Mouse (Mus musculus): ENCODE measurements at regions not wholly inside any gene's neighbourhood (a gene's known extent, or its start where the extent isn't known, plus 50 kb on each side); places are given as distances from the start of the nearest gene placed in this dataset.

- WGBS: 71% methylated on average over 2 of the region's 2 CpGs
- DNase-seq (ENCODE audit: low spot score): no peak
Measured at GRCm38 (mm10) chr13:25932365-25932764, 662.1 kb upstream of the Nrsn1 start.

GRCm38 (mm10) chr13:25925685-25926084, 655.4 kb upstream of the Nrsn1 start:
- no peaks in the 10 kb centered on the region for H3K9me3 ChIP-seq (ENCODE audit: control insufficient read depth, low read length)
- ATAC-seq (replicated peaks; ENCODE audit: low FRiP score, low TSS enrichment, low read depth) (no peak), DNase-seq (ENCODE audit: low spot score) (no peak)
- H3K27me3 ChIP-seq (replicated peaks; ENCODE audit: control insufficient read depth, insufficient read depth, low read length): no peaks in the 10 kb centered on the region
- no peaks in the 10 kb centered on the region for H3K4me1 ChIP-seq (replicated peaks; ENCODE audit: control insufficient read depth, insufficient read depth, low read length)
- no peak overlapping the region for H3K4me3 ChIP-seq (ENCODE audit: low read depth, low read length)
- H3K9ac ChIP-seq (ENCODE audit: low read length): no peak overlapping the region
- H3K36me3 ChIP-seq (ENCODE audit: control insufficient read depth, insufficient read depth, low read length): no peaks in the 10 kb centered on the region
- no peak overlapping the region for H3K27ac ChIP-seq (ENCODE audit: low read depth)
- 82% methylated on average over 5 of the region's 5 CpGs for WGBS
- H3K4me2 ChIP-seq (ENCODE audit: low read length): no peak overlapping the region

More at GRCm38 (mm10) chr13:25932365-25932764, 662.1 kb upstream of the Nrsn1 start:
- no peak overlapping the region for H3K9ac ChIP-seq (ENCODE audit: low read length)
- no peak for ATAC-seq (replicated peaks; ENCODE audit: low FRiP score, low TSS enrichment, low read depth)
- no peaks in the 10 kb centered on the region for H3K9me3 ChIP-seq (ENCODE audit: control insufficient read depth, low read length)
- peaks cover 16% of the 10 kb centered on the region for H3K4me1 ChIP-seq (replicated peaks; ENCODE audit: control insufficient read depth, insufficient read depth, low read length)
- no peak overlapping the region for H3K4me2 ChIP-seq (ENCODE audit: low read length)
- H3K27me3 ChIP-seq (replicated peaks; ENCODE audit: control insufficient read depth, insufficient read depth, low read length): no peaks in the 10 kb centered on the region
- no peaks in the 10 kb centered on the region for H3K36me3 ChIP-seq (ENCODE audit: control insufficient read depth, insufficient read depth, low read length)
- H3K4me3 ChIP-seq (ENCODE audit: low read depth, low read length): no peak overlapping the region
- no peak overlapping the region for H3K27ac ChIP-seq (ENCODE audit: low read depth)

- Histone ChIP-seq H3K9ac (ENCODE audit: low read length) (no peak overlapping the region), H3K27me3 (replicated peaks; ENCODE audit: control insufficient read depth, insufficient read depth, low read length) (no peaks in the 10 kb centered on the region), H3K9me3 (ENCODE audit: control insufficient read depth, low read length) (no peaks in the 10 kb centered on the region), H3K4me1 (replicated peaks; ENCODE audit: control insufficient read depth, insufficient read depth, low read length) (no peaks in the 10 kb centered on the region), H3K36me3 (ENCODE audit: control insufficient read depth, insufficient read depth, low read length) (no peaks in the 10 kb centered on the region), H3K4me3 (ENCODE audit: low read depth, low read length) (no peak overlapping the region), H3K27ac (ENCODE audit: low read depth) (no peak overlapping the region), H3K4me2 (ENCODE audit: low read length) (no peak overlapping the region)
- whole genome bisulfite sequencing: 91% methylated on average over 5 of the region's 5 CpGs
- ATAC-seq (replicated peaks; ENCODE audit: low FRiP score, low TSS enrichment, low read depth): no peak
- DNase-seq (ENCODE audit: low spot score): no peak
Measured at GRCm38 (mm10) chr13:25899871-25900270, 629.6 kb upstream of the Nrsn1 start.

- ATAC-seq (replicated peaks; ENCODE audit: low FRiP score, low TSS enrichment, low read depth) (no peak), DNase-seq (ENCODE audit: low spot score) (no peak)
- no peak overlapping the region for H3K9ac ChIP-seq (ENCODE audit: low read length)
- H3K4me3 ChIP-seq (ENCODE audit: low read depth, low read length): no peak overlapping the region
- H3K9me3 ChIP-seq (ENCODE audit: control insufficient read depth, low read length): no peaks in the 10 kb centered on the region
- 16% methylated on average over 2 of the region's 2 CpGs for WGBS
- H3K27ac ChIP-seq (ENCODE audit: low read depth): no peak overlapping the region
- H3K4me1 ChIP-seq (replicated peaks; ENCODE audit: control insufficient read depth, insufficient read depth, low read length): no peaks in the 10 kb centered on the region
- no peaks in the 10 kb centered on the region for H3K27me3 ChIP-seq (replicated peaks; ENCODE audit: control insufficient read depth, insufficient read depth, low read length)
- no peak overlapping the region for H3K4me2 ChIP-seq (ENCODE audit: low read length)
- no peaks in the 10 kb centered on the region for H3K36me3 ChIP-seq (ENCODE audit: control insufficient read depth, insufficient read depth, low read length)
Measured at GRCm38 (mm10) chr13:25893150-25893549, 622.8 kb upstream of the Nrsn1 start.

GRCm38 (mm10) chr13:25882818-25883217, 612.5 kb upstream of the Nrsn1 start:
- Histone ChIP-seq H3K36me3 (ENCODE audit: control insufficient read depth, insufficient read depth, low read length) (no peaks in the 10 kb centered on the region), H3K4me3 (ENCODE audit: low read depth, low read length) (no peak overlapping the region), H3K4me2 (ENCODE audit: low read length) (no peak overlapping the region), H3K9me3 (ENCODE audit: control insufficient read depth, low read length) (no peaks in the 10 kb centered on the region), H3K9ac (ENCODE audit: low read length) (no peak overlapping the region), H3K27me3 (replicated peaks; ENCODE audit: control insufficient read depth, insufficient read depth, low read length) (no peaks in the 10 kb centered on the region), H3K27ac (ENCODE audit: low read depth) (no peak overlapping the region), H3K4me1 (replicated peaks; ENCODE audit: control insufficient read depth, insufficient read depth, low read length) (no peaks in the 10 kb centered on the region)
- ATAC-seq (replicated peaks; ENCODE audit: low FRiP score, low TSS enrichment, low read depth): no peak
- DNase-seq (ENCODE audit: low spot score): no peak
- WGBS: 75% methylated on average over 4 of the region's 4 CpGs

GRCm38 (mm10) chr13:25868923-25869322, 598.6 kb upstream of the Nrsn1 start:
- no peak for ATAC-seq (replicated peaks; ENCODE audit: low FRiP score, low TSS enrichment, low read depth)
- 85% methylated on average over 1 of the region's 1 CpGs for WGBS

GRCm38 (mm10) chr13:25858207-25858606, 587.9 kb upstream of the Nrsn1 start:
- H3K36me3 ChIP-seq (ENCODE audit: control insufficient read depth, insufficient read depth, low read length): no peaks in the 10 kb centered on the region
- no peaks in the 10 kb centered on the region for H3K27me3 ChIP-seq (replicated peaks; ENCODE audit: control insufficient read depth, insufficient read depth, low read length)

More at GRCm38 (mm10) chr13:25868923-25869322, 598.6 kb upstream of the Nrsn1 start:
- Histone ChIP-seq H3K36me3 (ENCODE audit: control insufficient read depth, insufficient read depth, low read length) (no peaks in the 10 kb centered on the region), H3K9ac (ENCODE audit: low read length) (no peak overlapping the region), H3K9me3 (ENCODE audit: control insufficient read depth, low read length) (no peaks in the 10 kb centered on the region), H3K4me1 (replicated peaks; ENCODE audit: control insufficient read depth, insufficient read depth, low read length) (no peaks in the 10 kb centered on the region; the same call in 1 of the 2 replicates), H3K27ac (ENCODE audit: low read depth) (no peak overlapping the region), H3K4me2 (ENCODE audit: low read length) (no peak overlapping the region), H3K4me3 (ENCODE audit: low read depth, low read length) (no peak overlapping the region), H3K27me3 (replicated peaks; ENCODE audit: control insufficient read depth, insufficient read depth, low read length) (no peaks in the 10 kb centered on the region)
- no peak for DNase-seq (ENCODE audit: low spot score)

GRCm38 (mm10) chr13:25857569-25857968, 587.3 kb upstream of the Nrsn1 start:
- Histone ChIP-seq H3K4me2 (ENCODE audit: low read length) (no peak overlapping the region), H3K27me3 (replicated peaks; ENCODE audit: control insufficient read depth, insufficient read depth, low read length) (no peaks in the 10 kb centered on the region), H3K36me3 (ENCODE audit: control insufficient read depth, insufficient read depth, low read length) (no peaks in the 10 kb centered on the region), H3K9ac (ENCODE audit: low read length) (no peak overlapping the region), H3K27ac (ENCODE audit: low read depth) (no peak overlapping the region), H3K4me3 (ENCODE audit: low read depth, low read length) (no peak overlapping the region), H3K9me3 (ENCODE audit: control insufficient read depth, low read length) (no peaks in the 10 kb centered on the region), H3K4me1 (replicated peaks; ENCODE audit: control insufficient read depth, insufficient read depth, low read length) (0 out of 2 replicates have a peak, but pooled peaks cover 2% of the 10 kb centered on the region)
- DNase-seq (ENCODE audit: low spot score) (no peak), ATAC-seq (replicated peaks; ENCODE audit: low FRiP score, low TSS enrichment, low read depth) (no peak)
- WGBS: 64% methylated on average over 3 of the region's 3 CpGs

More at GRCm38 (mm10) chr13:25858207-25858606, 587.9 kb upstream of the Nrsn1 start:
- ATAC-seq (replicated peaks; ENCODE audit: low FRiP score, low TSS enrichment, low read depth): no peak
- Histone ChIP-seq H3K4me2 (ENCODE audit: low read length) (no peak overlapping the region), H3K9ac (ENCODE audit: low read length) (no peak overlapping the region), H3K27ac (ENCODE audit: low read depth) (no peak overlapping the region), H3K9me3 (ENCODE audit: control insufficient read depth, low read length) (no peaks in the 10 kb centered on the region), H3K4me3 (ENCODE audit: low read depth, low read length) (no peak overlapping the region), H3K4me1 (replicated peaks; ENCODE audit: control insufficient read depth, insufficient read depth, low read length) (0 out of 2 replicates have a peak, but pooled peaks cover 2% of the 10 kb centered on the region)
- DNase-seq (ENCODE audit: low spot score): no peak

- no peak overlapping the region for H3K27ac ChIP-seq (ENCODE audit: low read depth)
- 86% methylated on average over 3 of the region's 3 CpGs for WGBS
- no peak overlapping the region for H3K9ac ChIP-seq (ENCODE audit: low read length)
- no peaks in the 10 kb centered on the region for H3K27me3 ChIP-seq (replicated peaks; ENCODE audit: control insufficient read depth, insufficient read depth, low read length)
- DNase-seq (ENCODE audit: low spot score) (no peak), ATAC-seq (replicated peaks; ENCODE audit: low FRiP score, low TSS enrichment, low read depth) (no peak)
- no peaks in the 10 kb centered on the region for H3K36me3 ChIP-seq (ENCODE audit: control insufficient read depth, insufficient read depth, low read length)
- 0 out of 2 replicates have a peak, but pooled peaks cover 2% of the 10 kb centered on the region for H3K4me1 ChIP-seq (replicated peaks; ENCODE audit: control insufficient read depth, insufficient read depth, low read length)
- no peak overlapping the region for H3K4me3 ChIP-seq (ENCODE audit: low read depth, low read length)
- no peak overlapping the region for H3K4me2 ChIP-seq (ENCODE audit: low read length)
- H3K9me3 ChIP-seq (ENCODE audit: control insufficient read depth, low read length): no peaks in the 10 kb centered on the region
Measured at GRCm38 (mm10) chr13:25857096-25857495, 586.8 kb upstream of the Nrsn1 start.
